Mouse (Mus musculus) forebrain, embryonic 13.5 days (tissue): ENCODE measurements at regions not wholly inside any gene's neighbourhood (a gene's known extent, or its start where the extent isn't known, plus 50 kb on each side); places are given as distances from the start of the nearest gene placed in this dataset.

Experiments used
- ATAC-seq: fragments of 200-750 bp; cut with Nextera tagmentation; 2 replicates; pipeline ENCODE4 v1.8.0; 2017
- H3K27ac ChIP-seq: fragments of 300-500 bp; sonication (generic); 2 replicates; pipeline ENCODE4 v1.5.1; 2015; ENCODE audit warnings: inconsistent platforms, mild to moderate bottlenecking, moderate library complexity
- H3K27me3 ChIP-seq: fragments of 300-500 bp; sonication (generic); 2 replicates; pipeline ENCODE4 v1.6.1; 2015; ENCODE audit warnings: mild to moderate bottlenecking, inconsistent platforms
- H3K36me3 ChIP-seq: fragments of 300-500 bp; sonication (generic); 2 replicates; pipeline ENCODE4 v1.6.1; 2015; ENCODE audit warnings: mild to moderate bottlenecking, inconsistent platforms; ENCODE audit not compliant: poor library complexity, severe bottlenecking
- H3K4me1 ChIP-seq: fragments of 300-500 bp; sonication (generic); 2 replicates; pipeline ENCODE4 v1.6.1; 2015; ENCODE audit warnings: inconsistent platforms
- H3K4me2 ChIP-seq: fragments of 300-500 bp; sonication (generic); 2 replicates; pipeline ENCODE4 v1.6.1; 2015; ENCODE audit warnings: inconsistent platforms, mild to moderate bottlenecking, moderate library complexity
- H3K4me3 ChIP-seq: fragments of 300-500 bp; sonication (generic); 2 replicates; pipeline ENCODE4 v1.5.1; 2015; ENCODE audit warnings: mild to moderate bottlenecking, inconsistent platforms
- H3K9ac ChIP-seq: fragments of 300-500 bp; sonication (generic); 2 replicates; pipeline ENCODE4 v1.6.1; 2015; ENCODE audit warnings: mild to moderate bottlenecking, inconsistent platforms
- H3K9me3 ChIP-seq: fragments of 300-500 bp; sonication (generic); replicated peaks from 2 replicates; pipeline ENCODE4 v1.6.1; 2016; ENCODE audit warnings: inconsistent platforms
- WGBS: fragments of 180-500 bp; shearing (Covaris S2); methylation state at CpG from one replicate; pipeline ENCODE4 v1.1.7; 2015; 5-methylcytosine and 5-hydroxymethylcytosine counted together
- microRNA counts: library from miRNA; unstranded; fragments of <30 nt; microRNA quantifications from one replicate; lab custom pipeline; 2016
- microRNA-seq: library from miRNA; unstranded; fragments of <30 nt; microRNA quantifications from one replicate; pipeline ENCODE4, GENCODE M21; 2016

DNA sequence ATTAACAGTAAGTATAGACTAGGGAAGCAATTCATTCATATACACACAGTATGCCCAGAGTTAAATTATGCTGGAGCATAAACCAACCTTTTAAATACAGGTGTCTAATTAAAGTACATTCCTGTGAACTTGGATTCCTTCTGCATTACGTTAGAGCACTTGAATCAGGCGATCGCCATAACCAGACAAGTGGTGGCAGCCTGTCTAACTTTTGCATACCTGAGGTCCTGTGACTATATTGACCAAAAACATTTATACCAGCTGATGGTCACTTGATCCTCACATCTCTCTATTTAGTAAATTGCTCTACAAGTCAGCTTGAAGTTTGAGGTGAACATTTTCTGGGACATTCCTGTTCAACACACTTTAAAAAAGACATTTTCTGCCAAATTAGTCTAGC is 330.5 kb downstream of the Tex13c3 start:
- H3K36me3 ChIP-seq = no peaks in the 10 kb centered on the region
- H3K4me2 ChIP-seq = no peak overlapping the region
- 90% methylated on average over 3 of the region's 3 CpGs for WGBS
- no peak overlapping the region for H3K4me3 ChIP-seq
- no peaks in the 10 kb centered on the region for H3K4me1 ChIP-seq
- H3K27me3 ChIP-seq = no peaks in the 10 kb centered on the region
- no peak overlapping the region for H3K27ac ChIP-seq
- H3K9ac ChIP-seq = no peak overlapping the region
- H3K9me3 ChIP-seq = no peaks in the 10 kb centered on the region
- ATAC-seq = no peak

- H3K36me3 ChIP-seq = no peaks in the 10 kb centered on the region
- H3K27ac ChIP-seq = no peak overlapping the region
- no peak overlapping the region for H3K4me2 ChIP-seq
- H3K9ac ChIP-seq = no peak overlapping the region
- WGBS = 87% methylated on average over 1 of the region's 1 CpGs
- H3K4me1 ChIP-seq = no peaks in the 10 kb centered on the region
- no peaks in the 10 kb centered on the region for H3K27me3 ChIP-seq
- no peak overlapping the region for H3K4me3 ChIP-seq
- ATAC-seq = no peak
- no peaks in the 10 kb centered on the region for H3K9me3 ChIP-seq
Measured at GRCm38 (mm10) chrX:19148672-19149071, 332.4 kb downstream of the Tex13c3 start.

GRCm38 (mm10) chrX:19148251-19148650 is 332.9 kb downstream of the Tex13c3 start:
- no peak for ATAC-seq
- no peak overlapping the region for H3K9ac ChIP-seq
- no peak overlapping the region for H3K4me3 ChIP-seq
- no peak overlapping the region for H3K4me2 ChIP-seq
- H3K27ac ChIP-seq = no peak overlapping the region
- H3K9me3 ChIP-seq = no peaks in the 10 kb centered on the region
- no peaks in the 10 kb centered on the region for H3K27me3 ChIP-seq
- 86% methylated on average over 3 of the region's 3 CpGs for whole genome bisulfite sequencing
- H3K4me1 ChIP-seq = no peaks in the 10 kb centered on the region
- no peaks in the 10 kb centered on the region for H3K36me3 ChIP-seq

DNA sequence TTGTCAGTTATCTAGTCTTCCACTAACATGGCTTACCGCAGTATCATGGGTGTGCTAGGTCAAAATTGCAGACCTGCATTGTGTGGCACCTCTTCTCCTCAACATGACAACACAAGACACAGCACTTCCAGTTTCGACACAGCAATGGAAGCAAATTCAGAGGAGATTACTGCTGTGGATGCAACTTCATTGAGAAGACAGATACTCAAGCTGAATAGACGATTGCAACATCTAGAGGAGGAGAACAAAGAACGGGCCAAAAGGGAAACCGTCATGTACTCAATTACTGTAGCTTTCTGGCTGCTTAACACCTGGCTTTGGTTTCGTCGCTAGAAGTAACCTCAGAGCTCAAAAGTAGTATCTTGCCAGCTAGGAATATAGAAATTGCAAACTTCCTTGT is 368.4 kb downstream of the Tex13c3 start:
- Histone ChIP-seq H3K9me3 (no peaks in the 10 kb centered on the region), H3K4me2 (no peak overlapping the region), H3K27me3 (no peaks in the 10 kb centered on the region), H3K9ac (no peak overlapping the region), H3K4me1 (no peaks in the 10 kb centered on the region), H3K36me3 (no peaks in the 10 kb centered on the region), H3K27ac (no peak overlapping the region), H3K4me3 (no peak overlapping the region)
- ATAC-seq = no peak
- WGBS = 79% methylated on average over 7 of the region's 7 CpGs

DNA sequence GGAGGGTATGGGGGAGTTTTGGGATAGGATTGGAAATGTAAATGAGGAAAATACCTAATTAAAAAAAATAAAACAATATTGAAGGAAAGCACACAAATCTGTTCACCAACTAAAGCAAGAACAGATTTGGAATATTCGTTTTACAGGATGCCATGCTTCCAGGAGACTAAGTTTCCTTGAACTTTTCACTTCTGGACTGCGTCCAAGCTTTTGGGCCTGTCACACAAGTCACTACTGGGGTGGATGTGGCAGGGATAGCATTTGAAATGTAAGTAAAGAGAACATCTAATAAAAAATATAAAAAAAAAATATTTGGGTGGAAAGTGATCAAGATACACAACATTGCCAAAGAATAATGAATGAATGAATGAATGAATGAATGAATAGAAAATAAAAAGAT is 378.2 kb downstream of the Tex13c3 start:
- no peak overlapping the region for H3K9ac ChIP-seq
- no peaks in the 10 kb centered on the region for H3K9me3 ChIP-seq
- H3K4me2 ChIP-seq = no peak overlapping the region
- no peaks in the 10 kb centered on the region for H3K4me1 ChIP-seq
- H3K36me3 ChIP-seq = no peaks in the 10 kb centered on the region
- H3K4me3 ChIP-seq = no peak overlapping the region
- WGBS = 69% methylated on average over 2 of the region's 2 CpGs
- ATAC-seq = no peak
- H3K27me3 ChIP-seq = no peaks in the 10 kb centered on the region
- H3K27ac ChIP-seq = no peak overlapping the region

DNA sequence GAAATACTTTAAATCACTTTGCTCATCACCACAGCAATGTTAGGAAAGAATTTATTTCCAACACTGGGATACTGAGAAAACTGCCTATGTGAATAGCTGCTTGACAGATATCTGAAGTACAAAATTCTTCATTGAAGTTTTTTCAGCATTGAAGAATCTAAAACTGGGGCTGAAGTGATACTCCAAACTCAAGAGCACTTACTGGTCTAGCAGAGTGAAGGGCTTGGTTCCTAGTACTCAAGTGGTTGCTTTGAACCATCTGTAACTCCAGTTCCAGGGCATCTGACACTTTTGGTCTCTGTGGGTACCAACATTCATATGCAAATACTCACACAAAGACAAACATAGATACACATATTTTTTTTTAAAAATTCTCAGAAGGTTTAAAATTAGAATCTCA is 385.2 kb downstream of the Tex13c3 start:
- H3K36me3 ChIP-seq = no peaks in the 10 kb centered on the region
- H3K27ac ChIP-seq = no peak overlapping the region
- no peak overlapping the region for H3K9ac ChIP-seq
- H3K4me3 ChIP-seq = no peak overlapping the region
- H3K27me3 ChIP-seq = no peaks in the 10 kb centered on the region
- no peaks in the 10 kb centered on the region for H3K4me1 ChIP-seq
- ATAC-seq = no peak
- no peaks in the 10 kb centered on the region for H3K9me3 ChIP-seq
- H3K4me2 ChIP-seq = no peak overlapping the region

DNA sequence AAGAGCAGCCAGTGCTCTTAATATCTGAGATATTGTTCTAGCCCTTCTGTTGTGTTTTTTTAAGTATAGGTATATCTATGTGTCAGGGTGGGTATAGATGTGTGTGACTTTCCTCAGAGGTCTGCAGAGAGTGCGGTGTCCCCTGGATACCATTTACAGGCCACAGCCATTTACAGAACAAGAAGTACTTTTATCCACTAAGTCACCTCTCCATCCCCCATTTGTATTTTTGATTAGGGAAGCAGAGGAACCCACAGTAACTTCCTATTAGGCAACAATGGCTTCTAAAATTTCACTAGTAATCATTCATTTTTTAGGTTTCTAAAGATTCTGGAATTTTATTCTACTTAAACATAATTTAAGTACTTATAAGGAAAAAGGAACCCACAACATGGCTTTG is 396.7 kb downstream of the Tex13c3 start:
- H3K9me3 ChIP-seq = no peaks in the 10 kb centered on the region
- no peaks in the 10 kb centered on the region for H3K36me3 ChIP-seq
- no peaks in the 10 kb centered on the region for H3K4me1 ChIP-seq
- no peak overlapping the region for H3K27ac ChIP-seq
- no peak overlapping the region for H3K4me2 ChIP-seq
- no peak overlapping the region for H3K9ac ChIP-seq
- ATAC-seq = no peak
- WGBS = 100% methylated on average over 1 of the region's 1 CpGs
- no peaks in the 10 kb centered on the region for H3K27me3 ChIP-seq
- no peak overlapping the region for H3K4me3 ChIP-seq

GRCm38 (mm10) chrX:19080021-19080420 is 401.1 kb downstream of the Tex13c3 start:
- no peak overlapping the region for H3K9ac ChIP-seq
- no peaks in the 10 kb centered on the region for H3K9me3 ChIP-seq
- no peak overlapping the region for H3K4me3 ChIP-seq
- WGBS = 63% methylated on average over 2 of the region's 2 CpGs
- H3K4me2 ChIP-seq = no peak overlapping the region
- no peaks in the 10 kb centered on the region for H3K27me3 ChIP-seq
- H3K36me3 ChIP-seq = no peaks in the 10 kb centered on the region
- H3K4me1 ChIP-seq = no peaks in the 10 kb centered on the region
- no peak overlapping the region for H3K27ac ChIP-seq
- no peak for ATAC-seq

MicroRNAs encoded in the stretch of these regions (microRNA counts, 519-probe panel; counts per million panel counts)
- microRNA mmu-miR-221 (lab: Ali Mortazavi, UCI) (2,912 counts per million, percentile 65 among the panel's probes with 10 or more counts), microRNA mmu-miR-222 (lab: Ali Mortazavi, UCI) (177 counts per million, percentile 53 among the panel's probes with 10 or more counts)

Small RNA genes lying in the stretch of these regions (microRNA-seq; reads per million reads assigned to microRNA genes)
- gene Mir221 = 249 reads per million, percentile 62 among the genes with 10 or more reads in this experiment
- gene Mir222 = 129 reads per million, percentile 53 among the genes with 10 or more reads in this experiment
